Mouse (Mus musculus) midbrain, embryonic 14.5 days (tissue): ENCODE measurements at regions not wholly inside any gene's neighbourhood (a gene's known extent, or its start where the extent isn't known, plus 50 kb on each side); places are given as distances from the start of the nearest gene placed in this dataset.

Source experiments
- ATAC-seq: fragments of 200-750 bp; cut with Nextera tagmentation; 2 replicates; pipeline ENCODE4 v1.8.0; 2017; ENCODE audit warnings: moderate number of reproducible peaks, moderate library complexity; ENCODE audit not compliant: low FRiP score, low TSS enrichment
- DNase-seq: peaks from one replicate; pipeline ENCODE4 v3.0.0-alpha.2; 2015
- H3K27ac ChIP-seq: fragments of 300-500 bp; sonication (generic); replicated peaks from 2 replicates; pipeline ENCODE4 v1.5.1; 2014; ENCODE audit warnings: mild to moderate bottlenecking, low read depth, low read length, moderate library complexity
- H3K27me3 ChIP-seq: fragments of 300-500 bp; sonication (generic); 2 replicates; pipeline ENCODE4 v1.6.1; 2014; ENCODE audit warnings: low read length, control low read depth, mixed read lengths; ENCODE audit not compliant: control insufficient read depth, insufficient read depth
- H3K36me3 ChIP-seq: fragments of 300-500 bp; sonication (generic); 2 replicates; pipeline ENCODE4 v1.6.1; 2014; ENCODE audit warnings: low read length, control low read depth; ENCODE audit not compliant: control insufficient read depth, insufficient read depth
- H3K4me1 ChIP-seq: fragments of 300-500 bp; sonication (generic); 2 replicates; pipeline ENCODE4 v1.6.1; 2014; ENCODE audit warnings: mild to moderate bottlenecking, antibody characterized with exemption, low read length, control low read depth; ENCODE audit not compliant: control insufficient read depth, insufficient read depth
- H3K4me2 ChIP-seq: fragments of 300-500 bp; sonication (generic); 2 replicates; pipeline ENCODE4 v1.6.1; 2014; ENCODE audit warnings: mild to moderate bottlenecking, low read length, moderate library complexity
- H3K4me3 ChIP-seq: fragments of 300-500 bp; sonication (generic); replicated peaks from 2 replicates; pipeline ENCODE4 v1.5.1; 2014; ENCODE audit warnings: low read depth, low read length
- H3K9ac ChIP-seq: fragments of 300-500 bp; sonication (generic); replicated peaks from 2 replicates; pipeline ENCODE4 v1.6.1; 2014; ENCODE audit warnings: mild to moderate bottlenecking, low read length, moderate library complexity
- H3K9me3 ChIP-seq: fragments of 300-500 bp; sonication (generic); 2 replicates; pipeline ENCODE4 v1.6.1; 2016; ENCODE audit warnings: low read length, control low read depth, mixed read lengths; ENCODE audit not compliant: control insufficient read depth
- WGBS: fragments of 180-500 bp; shearing (Covaris S2); extraction: QIAGEN DNeasy Blood & Tissue Kit; methylation state at CpG from one replicate; pipeline ENCODE4 v1.1.7; 2014; 5-methylcytosine and 5-hydroxymethylcytosine counted together

- no peak overlapping the region for H3K9ac ChIP-seq
- H3K27me3 ChIP-seq, result no peaks in the 10 kb centered on the region
- H3K4me3 ChIP-seq, result no peak overlapping the region
- no peak overlapping the region for H3K4me2 ChIP-seq
- no peaks in the 10 kb centered on the region for H3K4me1 ChIP-seq
- DNase-seq, result no peak
- no peaks in the 10 kb centered on the region for H3K9me3 ChIP-seq
- no peak for ATAC-seq
- H3K27ac ChIP-seq, result no peak overlapping the region
- 80% methylated on average over 3 of the region's 3 CpGs for WGBS
- H3K36me3 ChIP-seq, result no peaks in the 10 kb centered on the region
Observed at GRCm38 (mm10) chr6:51757131-51757530, 233.4 kb downstream of the Snx10 start.

GRCm38 (mm10) chr6:51757746-51758145 is 234.0 kb downstream of the Snx10 start:
- DNase-seq, result no peak
- Histone ChIP-seq H3K9me3 (no peaks in the 10 kb centered on the region), H3K27me3 (no peaks in the 10 kb centered on the region), H3K4me2 (no peak overlapping the region), H3K9ac (no peak overlapping the region), H3K27ac (no peak overlapping the region), H3K4me1 (no peaks in the 10 kb centered on the region), H3K36me3 (no peaks in the 10 kb centered on the region), H3K4me3 (no peak overlapping the region)
- WGBS, result 88% methylated on average over 4 of the region's 4 CpGs
- no peak for ATAC-seq

GRCm38 (mm10) chr6:51758781-51759180 is 235.1 kb downstream of the Snx10 start:
- H3K36me3 ChIP-seq, result no peaks in the 10 kb centered on the region
- WGBS, result 83% methylated on average over 3 of the region's 3 CpGs

GRCm38 (mm10) chr6:51760372-51760771 is 236.7 kb downstream of the Snx10 start:
- no peaks in the 10 kb centered on the region for H3K36me3 ChIP-seq
- no peak for ATAC-seq
- H3K4me3 ChIP-seq, result no peak overlapping the region
- no peak overlapping the region for H3K4me2 ChIP-seq
- DNase-seq, result no peak
- H3K4me1 ChIP-seq, result no peaks in the 10 kb centered on the region
- no peaks in the 10 kb centered on the region for H3K27me3 ChIP-seq
- no peaks in the 10 kb centered on the region for H3K9me3 ChIP-seq
- no peak overlapping the region for H3K9ac ChIP-seq
- WGBS, result 73% methylated on average over 5 of the region's 5 CpGs
- no peak overlapping the region for H3K27ac ChIP-seq

More at GRCm38 (mm10) chr6:51758781-51759180, 235.1 kb downstream of the Snx10 start:
- no peaks in the 10 kb centered on the region for H3K9me3 ChIP-seq
- no peaks in the 10 kb centered on the region for H3K4me1 ChIP-seq
- no peak overlapping the region for H3K4me2 ChIP-seq
- H3K27ac ChIP-seq, result no peak overlapping the region
- DNase-seq, result no peak
- H3K9ac ChIP-seq, result no peak overlapping the region
- H3K27me3 ChIP-seq, result no peaks in the 10 kb centered on the region
- H3K4me3 ChIP-seq, result no peak overlapping the region
- ATAC-seq, result no peak

GRCm38 (mm10) chr6:51761506-51761905 is 237.8 kb downstream of the Snx10 start:
- Histone ChIP-seq H3K27ac (no peak overlapping the region), H3K36me3 (no peaks in the 10 kb centered on the region), H3K4me3 (no peak overlapping the region), H3K27me3 (no peaks in the 10 kb centered on the region), H3K9me3 (no peaks in the 10 kb centered on the region), H3K4me1 (peaks cover 3% of the 10 kb centered on the region), H3K4me2 (no peak overlapping the region), H3K9ac (no peak overlapping the region)
- ATAC-seq, result no peak
- no peak for DNase-seq
- WGBS, result 82% methylated on average over 5 of the region's 5 CpGs

GRCm38 (mm10) chr6:51766482-51766881 is 242.8 kb downstream of the Snx10 start:
- DNase-seq (no peak), ATAC-seq (no peak)
- Histone ChIP-seq H3K27ac (peak overlapping the region; percentile 62), H3K9me3 (no peaks in the 10 kb centered on the region), H3K4me2 (no peak overlapping the region), H3K36me3 (no peaks in the 10 kb centered on the region), H3K4me3 (no peak overlapping the region), H3K4me1 (peaks cover 23% of the 10 kb centered on the region), H3K27me3 (no peaks in the 10 kb centered on the region), H3K9ac (0 out of 2 replicates have a peak overlapping the region, but pooled peaks have one; percentile 3)
- WGBS, result 16% methylated on average over 3 of the region's 3 CpGs

- H3K27me3 ChIP-seq, result no peaks in the 10 kb centered on the region
- 1% methylated on average over 15 of the region's 15 CpGs for WGBS
- no peak overlapping the region; the same call in 1 of the 2 replicates for H3K4me3 ChIP-seq
- no peaks in the 10 kb centered on the region for H3K36me3 ChIP-seq
- H3K9me3 ChIP-seq, result no peaks in the 10 kb centered on the region
- H3K27ac ChIP-seq, result peak overlapping the region; percentile 86
- ATAC-seq, result peak; percentile 82
- peak overlapping the region; percentile 39 for H3K9ac ChIP-seq
- H3K4me1 ChIP-seq, result peaks cover 23% of the 10 kb centered on the region
- peak; percentile 78 for DNase-seq
- H3K4me2 ChIP-seq, result peak overlapping the region; percentile 54
Observed at GRCm38 (mm10) chr6:51767582-51768341, 244.1 kb downstream of the Snx10 start.

GRCm38 (mm10) chr6:51771001-51771400 is 241.3 kb downstream of the Skap2 start:
- H3K9ac ChIP-seq, result no peak overlapping the region
- peaks cover 23% of the 10 kb centered on the region for H3K4me1 ChIP-seq
- WGBS, result 90% methylated on average over 9 of the region's 9 CpGs
- ATAC-seq (no peak), DNase-seq (no peak)
- H3K4me2 ChIP-seq, result no peak overlapping the region
- H3K4me3 ChIP-seq, result no peak overlapping the region
- no peaks in the 10 kb centered on the region for H3K9me3 ChIP-seq
- H3K27ac ChIP-seq, result no peak overlapping the region
- H3K36me3 ChIP-seq, result no peaks in the 10 kb centered on the region
- no peaks in the 10 kb centered on the region for H3K27me3 ChIP-seq

- WGBS, result 78% methylated on average over 11 of the region's 11 CpGs
- Histone ChIP-seq H3K4me2 (no peak overlapping the region), H3K9ac (no peak overlapping the region), H3K4me1 (peaks cover 21% of the 10 kb centered on the region), H3K9me3 (no peaks in the 10 kb centered on the region), H3K36me3 (no peaks in the 10 kb centered on the region), H3K4me3 (no peak overlapping the region), H3K27ac (no peak overlapping the region), H3K27me3 (no peaks in the 10 kb centered on the region)
- DNase-seq (no peak), ATAC-seq (no peak)
Observed at GRCm38 (mm10) chr6:51771424-51771823, 240.9 kb downstream of the Skap2 start.
